Mouse (Mus musculus): Measurements from ENCODE around the gene Ckb. TPM values are rescaled to one million over a fixed set of nuclear protein-coding genes. Genes with fewer than 3 reads are reported as not detected.

Gene Ckb
- total and polyA plus RNA-seq, 2 experiments from 2014 or later, result 2,405 to 3,255 TPM

GRCm38 (mm10) chr12:111692899-111693298 lies 20.8 kb upstream of the Ckb start:
- ATAC-seq (no peak), DNase-seq (ENCODE audit: low spot score) (no peak)
- Histone ChIP-seq H3K9me3 (ENCODE audit: low read length) (no peaks in the 10 kb centered on the region), H3K4me1 (ENCODE audit: insufficient read depth, low read length) (peaks cover 39% of the 10 kb centered on the region), H3K27ac (peak overlapping the region; percentile 91), H3K4me2 (ENCODE audit: low read depth, low read length) (no peak overlapping the region), H3K9ac (replicated peaks; ENCODE audit: low read length) (no peak overlapping the region), H3K36me3 (ENCODE audit: insufficient read depth, low read length) (no peaks in the 10 kb centered on the region), H3K4me3 (ENCODE audit: low read length) (no peak overlapping the region), H3K27me3 (ENCODE audit: insufficient read depth, low read length) (no peaks in the 10 kb centered on the region)
- TF ChIP-seq CTCF (IDR thresholded peaks at IDR 0.05; ENCODE audit: low read depth), result no peak
- WGBS, result 50% methylated on average over 5 of the region's 5 CpGs

GRCm38 (mm10) chr12:111691346-111691872 lies 19.3 kb upstream of the Ckb start:
- Histone ChIP-seq H3K4me2 (ENCODE audit: low read depth, low read length) (no peak overlapping the region), H3K27me3 (ENCODE audit: insufficient read depth, low read length) (no peaks in the 10 kb centered on the region), H3K36me3 (ENCODE audit: insufficient read depth, low read length) (no peaks in the 10 kb centered on the region), H3K9ac (replicated peaks; ENCODE audit: low read length) (no peak overlapping the region), H3K27ac (peak overlapping the region; percentile 91), H3K4me1 (ENCODE audit: insufficient read depth, low read length) (peaks cover 49% of the 10 kb centered on the region), H3K4me3 (ENCODE audit: low read length) (no peak overlapping the region), H3K9me3 (ENCODE audit: low read length) (no peaks in the 10 kb centered on the region)
- peak; percentile 48 for ATAC-seq
- 17% methylated on average over 5 of the region's 5 CpGs for WGBS
- peak; percentile 29; the same call in 1 of the 2 replicates for TF ChIP-seq CTCF (IDR thresholded peaks at IDR 0.05; ENCODE audit: low read depth)
- DNase-seq (ENCODE audit: low spot score), result peak; percentile 74

DNA sequence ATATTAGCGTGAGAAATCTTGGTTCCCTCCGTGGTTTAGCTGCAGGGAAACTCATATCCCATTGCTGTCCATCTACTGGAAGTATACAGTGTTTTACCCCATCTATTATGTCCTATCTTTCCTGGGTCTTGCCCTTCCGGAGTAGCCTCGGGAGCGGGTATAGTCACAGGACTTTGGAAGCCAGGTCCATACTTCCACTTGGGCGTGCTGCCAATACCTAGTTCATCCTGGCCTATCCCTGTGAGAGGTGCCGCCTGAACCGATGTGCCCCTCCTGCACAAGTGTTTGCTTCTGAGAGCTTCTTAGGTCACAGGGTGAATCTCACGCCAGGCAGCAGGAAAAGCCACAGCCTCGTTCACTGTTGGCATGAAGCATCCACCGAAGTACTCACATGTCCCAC lies 17.3 kb upstream of the Ckb start:
- peaks cover 39% of the 10 kb centered on the region for H3K4me1 ChIP-seq (ENCODE audit: insufficient read depth, low read length)
- no peak for DNase-seq (ENCODE audit: low spot score)

DNA sequence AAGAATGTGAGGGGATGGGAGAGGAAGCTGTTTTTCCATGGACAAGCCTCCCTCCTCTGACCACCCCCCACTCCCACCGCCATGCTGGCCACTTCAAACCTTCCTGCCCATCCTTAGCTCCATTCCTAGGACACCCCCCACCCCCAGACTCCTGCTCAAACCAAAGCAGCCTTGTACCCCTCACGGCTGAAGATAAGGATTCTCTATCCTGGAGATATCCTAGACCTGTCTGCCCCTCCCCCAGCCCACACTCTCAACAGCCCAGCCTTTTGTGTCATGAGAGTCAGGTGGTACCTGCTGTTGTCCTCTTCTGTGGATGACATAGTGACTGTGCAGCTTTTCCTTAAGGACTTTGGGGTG lies 15.9 kb upstream of the Ckb start:
- Histone ChIP-seq H3K27me3 (ENCODE audit: insufficient read depth, low read length) (no peaks in the 10 kb centered on the region), H3K9ac (replicated peaks; ENCODE audit: low read length) (peak overlapping the region; percentile 34; the same call in 1 of the 2 replicates), H3K9me3 (ENCODE audit: low read length) (no peaks in the 10 kb centered on the region), H3K4me3 (ENCODE audit: low read length) (no peak overlapping the region), H3K4me2 (ENCODE audit: low read depth, low read length) (no peak overlapping the region), H3K4me1 (ENCODE audit: insufficient read depth, low read length) (peaks cover 25% of the 10 kb centered on the region), H3K27ac (peak overlapping the region; percentile 90), H3K36me3 (ENCODE audit: insufficient read depth, low read length) (no peaks in the 10 kb centered on the region)
- TF ChIP-seq CTCF (IDR thresholded peaks at IDR 0.05; ENCODE audit: low read depth), result no peak
- ATAC-seq (no peak), DNase-seq (ENCODE audit: low spot score) (peak; percentile 33)
- 29% methylated on average over 2 of the region's 2 CpGs for WGBS

More for the DNA sequence above, 17.3 kb upstream of the Ckb start:
- H3K9ac ChIP-seq (replicated peaks; ENCODE audit: low read length), result no peak overlapping the region
- no peak overlapping the region for H3K4me3 ChIP-seq (ENCODE audit: low read length)
- no peaks in the 10 kb centered on the region for H3K36me3 ChIP-seq (ENCODE audit: insufficient read depth, low read length)
- ATAC-seq, result no peak
- no peak overlapping the region for H3K4me2 ChIP-seq (ENCODE audit: low read depth, low read length)
- no peaks in the 10 kb centered on the region for H3K27me3 ChIP-seq (ENCODE audit: insufficient read depth, low read length)
- H3K27ac ChIP-seq, result no peak overlapping the region
- 66% methylated on average over 11 of the region's 11 CpGs for WGBS
- no peaks in the 10 kb centered on the region for H3K9me3 ChIP-seq (ENCODE audit: low read length)
- TF ChIP-seq CTCF (IDR thresholded peaks at IDR 0.05; ENCODE audit: low read depth), result no peak

GRCm38 (mm10) chr12:111687350-111688068 lies 15.4 kb upstream of the Ckb start:
- Histone ChIP-seq H3K4me3 (ENCODE audit: low read length) (no peak overlapping the region), H3K27ac (peak overlapping the region; percentile 90), H3K9me3 (ENCODE audit: low read length) (no peaks in the 10 kb centered on the region), H3K4me2 (ENCODE audit: low read depth, low read length) (no peak overlapping the region), H3K27me3 (ENCODE audit: insufficient read depth, low read length) (no peaks in the 10 kb centered on the region), H3K9ac (replicated peaks; ENCODE audit: low read length) (peak overlapping the region; percentile 34), H3K36me3 (ENCODE audit: insufficient read depth, low read length) (no peaks in the 10 kb centered on the region), H3K4me1 (ENCODE audit: insufficient read depth, low read length) (peaks cover 20% of the 10 kb centered on the region)
- DNase-seq (ENCODE audit: low spot score) (peak; percentile 88), ATAC-seq (peak; percentile 81)
- 6% methylated on average over 14 of the region's 14 CpGs for WGBS
- no peak for TF ChIP-seq CTCF (IDR thresholded peaks at IDR 0.05; ENCODE audit: low read depth)

- Histone ChIP-seq H3K4me3 (ENCODE audit: low read length) (no peak overlapping the region), H3K9ac (replicated peaks; ENCODE audit: low read length) (no peak overlapping the region), H3K27me3 (ENCODE audit: insufficient read depth, low read length) (no peaks in the 10 kb centered on the region), H3K36me3 (ENCODE audit: insufficient read depth, low read length) (no peaks in the 10 kb centered on the region), H3K9me3 (ENCODE audit: low read length) (no peaks in the 10 kb centered on the region), H3K27ac (peak overlapping the region; percentile 90), H3K4me2 (ENCODE audit: low read depth, low read length) (no peak overlapping the region), H3K4me1 (ENCODE audit: insufficient read depth, low read length) (peaks cover 16% of the 10 kb centered on the region)
- DNase-seq (ENCODE audit: low spot score), result no peak
- 84% methylated on average over 4 of the region's 4 CpGs for WGBS
- no peak for ATAC-seq
- no peak for TF ChIP-seq CTCF (IDR thresholded peaks at IDR 0.05; ENCODE audit: low read depth)
Observed at GRCm38 (mm10) chr12:111686390-111686789, 14.3 kb upstream of the Ckb start.

DNA sequence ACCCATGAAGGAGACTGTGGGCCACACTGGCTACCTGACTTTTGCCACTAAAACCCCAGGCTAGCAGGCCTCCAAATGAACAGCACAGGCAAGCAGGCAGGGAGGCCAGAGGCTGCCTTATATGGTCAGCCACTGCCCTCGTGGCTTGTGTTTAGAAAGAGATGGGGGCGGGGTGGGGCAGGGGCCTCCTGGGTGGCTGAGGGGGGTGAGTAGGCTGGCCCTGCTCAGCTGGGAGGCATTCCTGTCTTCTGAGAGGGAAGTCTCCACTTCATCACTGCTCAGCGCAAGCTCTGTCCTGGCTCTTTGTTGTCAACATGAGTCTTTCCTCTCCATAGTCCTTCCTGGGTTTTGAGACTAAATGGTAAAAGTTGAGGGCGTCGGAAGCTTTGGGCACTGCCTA lies 10.7 kb upstream of the Ckb start:
- H3K36me3 ChIP-seq (ENCODE audit: insufficient read depth, low read length), result no peaks in the 10 kb centered on the region
- ATAC-seq (no peak), DNase-seq (ENCODE audit: low spot score) (no peak)
- WGBS, result 56% methylated on average over 5 of the region's 5 CpGs
- no peak for TF ChIP-seq CTCF (IDR thresholded peaks at IDR 0.05; ENCODE audit: low read depth)
- H3K27ac ChIP-seq, result no peak overlapping the region
- no peak overlapping the region for H3K4me3 ChIP-seq (ENCODE audit: low read length)
- no peak overlapping the region for H3K9ac ChIP-seq (replicated peaks; ENCODE audit: low read length)
- no peak overlapping the region for H3K4me2 ChIP-seq (ENCODE audit: low read depth, low read length)
- no peaks in the 10 kb centered on the region for H3K27me3 ChIP-seq (ENCODE audit: insufficient read depth, low read length)
- H3K4me1 ChIP-seq (ENCODE audit: insufficient read depth, low read length), result peaks cover 16% of the 10 kb centered on the region
- H3K9me3 ChIP-seq (ENCODE audit: low read length), result no peaks in the 10 kb centered on the region

Measured in hindbrain, postnatal 0 days (tissue).